Mouse (Mus musculus) macrophage (primary cell): ENCODE measurements around the gene Prom1. TPM values are rescaled to one million over a fixed set of nuclear protein-coding genes. Genes with fewer than 3 reads are reported as not detected.

Experiments used
- H3K27ac ChIP-seq: fragments of 350-480 bp; formaldehyde crosslinking; 2 replicates; pipeline ENCODE4 v1.9.0; 2021
- H3K36me3 ChIP-seq: fragments of 350-480 bp; formaldehyde crosslinking; 2 replicates; pipeline ENCODE4 v1.9.0; 2021; ENCODE audit errors: inconsistent target
- H3K4me3 ChIP-seq: fragments of 350-480 bp; formaldehyde crosslinking; 2 replicates; pipeline ENCODE4 v1.9.0; 2021; ENCODE audit errors: inconsistent target
- H3K79me2 ChIP-seq: fragments of 350-480 bp; formaldehyde crosslinking; 2 replicates; pipeline ENCODE4 v1.9.0; 2021; ENCODE audit errors: inconsistent target
- WGBS: methylation state at CpG from one replicate; pipeline ENCODE4 v1.1.7; 2026; ENCODE audit warnings: inconsistent platforms; ENCODE audit not compliant: missing documents; 5-methylcytosine and 5-hydroxymethylcytosine counted together
- polyA plus RNA-seq: library from polyadenylated mRNA; stranded (reverse); fragments of 250-400 nt; gene quantifications from 3 replicates; pipeline ENCODE4 v1.2.4, GENCODE M21; 2018; ENCODE audit warnings: inconsistent platforms

Prom1 gene
- polyA plus RNA-seq, 1 experiment from 2014 or later: 0.20 TPM

DNA sequence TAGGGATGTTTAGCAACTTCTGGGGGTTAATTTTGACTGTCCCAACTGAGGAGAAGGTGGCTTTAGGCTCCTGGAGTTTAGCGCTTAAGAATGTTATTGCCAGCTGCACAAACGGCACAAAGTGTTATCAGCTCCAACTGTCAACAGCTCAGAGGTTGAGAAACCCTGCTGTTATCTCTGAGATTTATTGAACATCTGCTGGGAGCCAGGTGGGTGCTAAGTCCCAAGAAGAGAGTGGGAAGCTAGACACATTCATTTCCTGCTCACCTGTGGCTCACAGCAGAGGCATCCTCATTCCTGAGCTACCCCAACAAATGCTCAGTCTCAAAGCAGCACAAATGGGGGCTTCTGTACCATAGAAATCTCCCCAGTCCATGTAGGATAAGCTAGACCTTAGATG, 130.7 kb downstream of the Prom1 start:
- Histone ChIP-seq H3K36me3 (no peaks in the 10 kb centered on the region), H3K4me3 (no peak overlapping the region), H3K27ac (no peak overlapping the region), H3K79me2 (no peaks in the 10 kb centered on the region)
- 71% methylated on average over 2 of the region's 2 CpGs for WGBS

GRCm38 (mm10) chr5:43970532-43970931, 131.3 kb downstream of the Prom1 start:
- no peaks in the 10 kb centered on the region for H3K36me3 ChIP-seq
- H3K4me3 ChIP-seq: no peak overlapping the region
- WGBS: 83% methylated on average over 2 of the region's 2 CpGs
- no peak overlapping the region for H3K27ac ChIP-seq
- no peaks in the 10 kb centered on the region for H3K79me2 ChIP-seq

DNA sequence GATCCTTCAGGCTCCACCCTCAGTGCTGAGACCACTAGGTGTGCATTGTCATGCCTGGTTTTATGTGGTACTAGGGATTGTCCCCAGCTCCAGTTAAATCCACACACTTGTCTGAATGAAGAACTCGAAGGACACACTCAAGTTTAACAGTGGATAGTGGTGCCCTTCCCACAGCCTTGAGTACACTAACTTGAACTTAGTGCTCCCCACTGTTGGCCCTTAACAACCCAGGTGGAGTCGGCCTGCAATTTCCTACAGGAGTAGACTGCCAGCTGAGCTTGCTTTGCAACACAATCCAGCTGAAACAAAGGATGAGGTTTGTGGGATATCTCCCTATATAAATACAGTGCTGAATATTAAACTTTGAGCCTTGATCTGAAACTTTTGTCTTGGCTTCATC, 133.2 kb downstream of the Prom1 start:
- H3K79me2 ChIP-seq: no peaks in the 10 kb centered on the region
- 79% methylated on average over 2 of the region's 2 CpGs for WGBS
- H3K36me3 ChIP-seq: no peaks in the 10 kb centered on the region
- H3K4me3 ChIP-seq: no peak overlapping the region
- no peak overlapping the region for H3K27ac ChIP-seq

- no peak overlapping the region for H3K4me3 ChIP-seq
Measured at GRCm38 (mm10) chr5:43961056-43961455, 140.8 kb downstream of the Prom1 start.

DNA sequence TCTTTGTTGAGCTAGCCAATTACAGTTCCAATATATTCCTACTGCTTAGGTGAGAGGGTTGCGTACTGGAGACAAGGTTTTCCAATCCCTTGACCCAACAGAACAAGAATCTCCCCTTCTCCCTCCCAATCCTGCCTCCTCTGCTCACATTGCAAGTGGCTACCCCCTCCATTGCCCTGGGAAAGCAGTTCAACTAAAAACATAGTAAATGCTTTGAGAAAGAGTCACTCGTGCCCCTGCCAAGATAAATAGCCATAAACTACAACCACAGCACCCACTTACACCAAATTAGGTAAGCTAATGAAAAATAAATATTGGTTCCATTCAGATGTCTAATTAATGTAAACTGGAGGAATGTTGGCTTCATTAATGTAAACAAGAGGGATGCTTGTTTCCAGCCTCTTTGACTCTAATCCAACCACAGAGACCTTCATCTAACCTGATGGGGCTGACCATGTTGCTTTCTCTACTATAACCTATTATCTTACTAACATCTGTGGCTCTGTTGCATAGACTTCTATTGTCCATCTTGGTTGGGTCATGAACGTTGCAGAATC, 141.9 kb downstream of the Prom1 start:
- WGBS: 91% methylated on average over 2 of the region's 3 CpGs
- H3K4me3 ChIP-seq: no peak overlapping the region
- no peaks in the 10 kb centered on the region for H3K36me3 ChIP-seq

More at GRCm38 (mm10) chr5:43961056-43961455, 140.8 kb downstream of the Prom1 start:
- Histone ChIP-seq H3K27ac (no peak overlapping the region), H3K79me2 (no peaks in the 10 kb centered on the region), H3K36me3 (no peaks in the 10 kb centered on the region)
- WGBS: 96% methylated on average over 3 of the region's 3 CpGs

GRCm38 (mm10) chr5:43953241-43953640, 148.6 kb downstream of the Prom1 start:
- Histone ChIP-seq H3K36me3 (no peaks in the 10 kb centered on the region), H3K4me3 (no peak overlapping the region), H3K27ac (no peak overlapping the region), H3K79me2 (no peaks in the 10 kb centered on the region)
- 100% methylated on average over 1 of the region's 1 CpGs for WGBS

More for the DNA sequence above, 141.9 kb downstream of the Prom1 start:
- no peak overlapping the region for H3K27ac ChIP-seq
- H3K79me2 ChIP-seq: no peaks in the 10 kb centered on the region

DNA sequence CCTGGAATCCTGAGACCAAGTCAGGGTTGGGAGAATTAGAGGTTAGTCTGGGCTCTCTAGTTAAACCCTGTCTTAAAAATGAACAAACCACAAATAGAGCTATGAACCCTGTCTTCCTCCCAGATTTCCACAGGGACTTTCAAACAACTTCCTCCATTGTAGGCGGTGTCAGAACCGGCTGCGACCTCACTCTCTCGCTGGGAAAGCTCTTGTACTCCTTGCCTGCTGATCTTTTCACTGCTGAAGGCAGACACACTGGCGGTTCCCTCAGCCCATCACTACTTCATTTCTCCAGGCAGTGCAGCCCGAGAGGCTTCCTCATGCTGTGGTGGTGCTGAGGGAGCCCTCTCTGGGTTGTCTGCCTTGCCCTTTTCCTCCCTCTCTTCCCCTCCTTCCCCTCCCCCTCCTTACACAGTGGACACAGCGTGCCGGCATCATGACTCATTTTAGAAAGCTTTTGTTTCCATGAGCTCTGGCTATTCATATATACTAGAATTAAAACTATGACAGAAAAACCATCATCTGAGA, 153.0 kb downstream of the Prom1 start:
- peak overlapping the region; percentile 33 for H3K27ac ChIP-seq
- H3K79me2 ChIP-seq: no peaks in the 10 kb centered on the region
- 8% methylated on average over 8 of the region's 8 CpGs for WGBS
- H3K4me3 ChIP-seq: peak overlapping the region; percentile 22
- no peaks in the 10 kb centered on the region for H3K36me3 ChIP-seq

DNA sequence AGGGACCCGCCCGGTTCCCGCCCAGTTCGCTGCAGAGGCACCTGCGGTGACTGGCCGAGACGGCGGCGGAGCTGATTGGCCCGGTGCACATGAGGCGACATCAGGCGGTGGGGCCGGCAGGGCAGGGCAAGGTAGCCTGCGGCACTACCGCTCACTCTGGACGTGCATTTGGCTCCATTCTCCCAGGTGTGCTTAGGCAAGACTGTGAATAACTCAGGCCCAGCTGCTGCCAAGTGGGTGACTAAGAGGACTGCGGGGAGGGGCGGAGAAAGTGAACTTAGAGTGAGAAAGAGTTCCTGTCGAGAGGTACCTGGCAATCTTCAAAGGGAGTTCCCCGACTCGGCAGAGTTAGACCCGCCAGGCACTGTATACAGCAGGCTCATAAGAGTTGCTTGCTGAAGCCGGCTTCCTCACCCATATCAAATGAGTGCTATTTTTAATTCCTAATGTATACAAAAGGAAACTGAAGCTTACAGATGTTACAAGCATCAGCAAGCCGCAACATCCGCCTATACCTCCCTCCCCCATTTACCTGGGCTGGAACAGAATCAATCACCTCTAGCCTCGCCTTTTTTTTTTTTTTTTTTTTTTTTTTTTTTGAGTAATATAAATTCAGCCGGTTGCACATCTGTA, 153.6 kb downstream of the Prom1 start:
- Histone ChIP-seq H3K36me3 (no peaks in the 10 kb centered on the region), H3K27ac (peak overlapping the region; percentile 33), H3K79me2 (no peaks in the 10 kb centered on the region), H3K4me3 (peak overlapping the region; percentile 22)
- 4% methylated on average over 26 of the region's 27 CpGs for WGBS

- 18% methylated on average over 9 of the region's 9 CpGs for WGBS
- no peak overlapping the region for H3K27ac ChIP-seq
- no peaks in the 10 kb centered on the region for H3K36me3 ChIP-seq
- H3K79me2 ChIP-seq: no peaks in the 10 kb centered on the region
- H3K4me3 ChIP-seq: no peak overlapping the region
Measured at GRCm38 (mm10) chr5:43947330-43947977, 154.4 kb downstream of the Prom1 start.

Other genes with a start within 250 kb of the Prom1 start
- 1.1 to 2.6 TPM (median 1.2 TPM) in 3 replicates for gene Cd38, start 233.5 kb downstream of the Prom1 start, polyA plus RNA-seq
- gene Gm7879, start 188.9 kb downstream of the Prom1 start, polyA plus RNA-seq: not detected in 3 replicates
- gene Fgfbp1, start 120.3 kb downstream of the Prom1 start, polyA plus RNA-seq: not detected in 3 replicates
- gene Tapt1, start 124.6 kb upstream of the Prom1 start, polyA plus RNA-seq: 13.4 to 19.0 TPM (median 14.0 TPM) in 3 replicates